Mouse (Mus musculus) testis, postnatal 14 days (tissue): ENCODE results near the gene Bank1.

Experiments
- DNase-seq: peaks from one replicate; pipeline ENCODE4 v3.0.0; 2021; ENCODE audit warnings: low spot score

The Bank1 gene

DNA sequence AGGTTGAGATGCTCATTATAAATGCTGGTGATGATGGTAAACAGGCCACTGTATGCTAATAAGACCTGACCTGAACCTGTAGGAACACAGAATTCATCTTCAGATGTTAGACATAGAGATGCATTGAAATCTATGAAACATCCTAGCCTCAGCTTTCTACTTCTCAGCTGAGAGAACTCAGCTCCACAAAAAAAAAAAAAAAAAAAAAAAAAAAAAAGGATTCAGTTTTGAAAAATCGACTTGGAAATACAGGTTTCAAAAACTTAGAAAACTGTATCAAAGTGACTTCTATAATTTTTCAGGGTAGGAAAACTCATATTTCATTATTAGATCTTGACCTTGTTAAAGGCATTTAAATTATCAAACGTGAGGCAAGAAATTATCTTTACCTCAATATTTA, 222.5 kb downstream of the Bank1 start:
- no peak for DNase-seq

DNA sequence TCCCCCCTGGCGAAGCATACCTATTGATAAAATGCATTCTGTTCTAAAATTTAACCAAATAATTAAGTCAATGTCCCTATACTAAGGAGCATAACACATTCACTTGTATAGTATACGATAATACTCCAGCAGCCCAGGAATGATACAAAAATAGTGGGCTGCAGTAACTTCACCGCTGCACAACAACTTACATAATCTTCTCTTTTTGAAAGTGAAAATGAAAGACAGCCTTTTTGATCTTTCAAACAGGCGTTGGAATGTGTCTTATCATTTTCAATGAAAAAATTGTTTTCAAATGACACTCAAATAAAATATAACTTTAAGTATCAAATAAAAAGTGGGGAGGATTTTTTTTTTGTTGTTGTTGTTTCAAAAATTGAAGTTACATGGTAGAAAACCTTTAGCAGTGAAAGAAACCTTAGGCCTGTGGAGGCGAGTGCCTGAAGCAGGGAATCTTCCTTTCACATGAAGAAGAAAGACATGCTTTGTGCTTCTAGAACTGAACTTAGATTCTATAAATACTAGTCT, 224.8 kb downstream of the Bank1 start:
- DNase-seq: no peak

DNA sequence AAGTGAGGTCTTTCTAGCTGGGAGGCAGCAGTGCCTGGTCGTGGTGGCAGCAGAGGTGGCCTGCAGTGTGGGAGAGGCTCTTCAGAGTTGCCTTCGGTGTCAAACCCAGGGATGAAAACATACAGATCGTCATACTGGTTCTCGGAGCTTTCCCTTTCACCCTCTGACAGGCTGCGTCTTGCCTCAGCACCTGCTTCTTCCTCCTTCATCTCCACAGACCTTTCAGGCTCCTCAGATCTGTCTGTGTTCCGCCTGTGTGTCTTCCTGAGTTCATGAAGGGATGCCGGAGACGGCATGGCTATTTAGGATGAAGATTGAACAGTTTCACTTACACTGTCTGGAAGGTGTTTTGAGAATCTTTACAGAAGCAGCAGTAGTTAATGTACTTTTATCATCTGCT, 225.6 kb downstream of the Bank1 start:
- DNase-seq: no peak

DNA sequence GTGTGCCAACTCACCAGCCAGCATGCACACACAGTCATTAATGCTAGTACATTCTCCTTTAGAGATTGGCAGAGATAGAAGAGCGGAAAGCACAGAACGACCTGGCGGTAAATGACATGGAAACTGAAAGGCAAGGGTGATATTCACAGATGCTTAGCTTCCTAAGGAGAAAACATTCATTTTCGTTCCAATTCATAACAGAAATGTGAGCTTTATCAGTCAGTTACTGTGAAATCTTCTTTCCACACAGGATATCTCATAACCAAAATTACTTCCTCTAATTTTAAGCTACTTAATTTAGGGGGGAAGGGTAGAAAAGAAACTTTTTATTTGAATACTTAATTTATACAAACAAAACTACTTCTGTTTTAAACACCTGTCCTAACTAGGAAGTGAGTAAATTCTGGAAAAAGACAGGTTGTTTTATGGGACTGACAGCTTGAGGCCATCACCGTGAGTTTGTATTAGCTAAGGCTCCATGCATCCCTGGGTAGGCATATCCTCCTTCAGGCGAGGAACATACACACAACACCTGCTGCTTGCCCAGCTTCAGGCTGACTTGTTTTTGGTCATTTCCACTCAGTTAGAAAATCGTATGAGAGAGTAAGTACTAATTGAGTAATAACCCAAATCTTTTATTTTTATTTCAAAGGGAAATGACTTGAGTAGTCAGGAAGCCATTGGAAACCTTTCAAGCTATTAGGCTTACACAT, 238.8 kb downstream of the Bank1 start:
- DNase-seq: no peak

DNA sequence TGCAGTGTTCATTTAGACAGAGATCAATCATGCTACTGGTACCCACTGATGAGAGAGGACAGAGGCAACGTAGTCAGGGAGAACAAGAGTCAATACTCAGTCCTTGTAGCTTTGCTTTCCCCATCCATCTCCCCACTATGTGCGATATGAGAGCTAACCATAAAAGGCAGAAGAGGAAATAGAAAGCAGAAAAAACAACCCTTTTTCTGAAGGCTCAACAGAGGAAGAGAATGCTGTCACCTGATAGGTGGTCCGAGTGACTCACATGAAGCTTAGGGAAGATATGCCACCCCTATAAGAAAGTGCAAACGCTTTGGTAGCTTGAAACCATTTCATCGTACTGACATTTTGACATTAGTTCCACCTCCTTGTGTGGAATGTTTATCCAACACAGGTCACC, 239.4 kb downstream of the Bank1 start:
- no peak for DNase-seq

DNA sequence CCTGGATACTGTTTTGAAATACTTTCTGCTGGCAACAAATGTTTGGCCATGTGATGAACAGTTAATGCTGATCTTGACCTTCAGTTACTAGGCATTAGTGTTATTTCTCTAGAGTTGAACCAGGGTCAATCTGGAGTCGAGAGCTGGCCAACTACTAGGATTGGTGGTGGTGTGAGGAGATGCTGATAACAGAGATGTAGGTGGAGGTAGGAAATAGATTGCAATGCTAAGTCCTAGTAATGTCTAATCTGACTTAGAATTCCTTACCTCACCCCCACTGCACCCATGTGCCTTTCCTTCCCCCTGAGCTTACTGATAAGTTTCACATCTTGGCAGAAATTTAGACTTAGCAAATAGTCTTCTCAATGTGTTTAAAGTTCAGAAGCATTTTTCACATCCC, 240.8 kb downstream of the Bank1 start:
- no peak for DNase-seq

DNA sequence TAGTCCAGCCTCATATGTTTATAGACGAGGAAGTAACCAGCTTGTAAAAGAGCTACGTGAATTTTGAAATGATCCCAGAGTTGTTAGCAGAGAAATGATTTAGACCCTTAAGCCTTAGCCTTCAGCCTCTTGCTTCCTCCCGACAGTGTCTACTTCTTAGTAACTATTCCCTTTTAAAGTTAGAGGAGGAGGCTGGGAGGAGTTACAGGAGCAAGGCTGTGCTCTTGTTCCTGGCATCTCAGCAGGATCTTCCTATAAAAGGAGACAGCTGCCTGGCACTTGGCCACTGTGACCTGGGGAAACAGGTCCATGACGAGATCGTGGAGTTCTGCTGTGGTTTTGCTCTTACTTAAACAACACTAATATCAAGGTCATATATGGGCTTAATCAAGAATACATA, 241.8 kb downstream of the Bank1 start:
- DNase-seq: no peak

DNA sequence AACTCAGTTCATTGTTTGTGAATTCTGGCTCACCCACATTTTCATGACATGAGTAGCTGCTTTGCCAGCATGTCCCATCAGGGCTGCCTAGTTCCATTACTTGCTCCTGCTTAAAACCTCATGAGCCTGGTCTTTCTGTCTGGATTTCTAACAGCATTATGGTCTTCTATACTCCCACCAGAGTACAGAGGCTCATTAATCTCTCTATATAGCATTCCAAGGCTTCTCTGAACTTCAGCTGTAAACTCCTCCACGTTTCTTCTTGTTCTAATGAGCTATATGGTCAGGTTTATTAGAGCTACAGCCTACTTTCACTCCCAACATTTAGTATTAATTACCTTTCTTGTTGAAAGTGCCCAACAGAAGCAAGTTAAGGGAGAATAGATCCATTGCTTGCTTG, 244.6 kb downstream of the Bank1 start:
- DNase-seq: no peak

DNA sequence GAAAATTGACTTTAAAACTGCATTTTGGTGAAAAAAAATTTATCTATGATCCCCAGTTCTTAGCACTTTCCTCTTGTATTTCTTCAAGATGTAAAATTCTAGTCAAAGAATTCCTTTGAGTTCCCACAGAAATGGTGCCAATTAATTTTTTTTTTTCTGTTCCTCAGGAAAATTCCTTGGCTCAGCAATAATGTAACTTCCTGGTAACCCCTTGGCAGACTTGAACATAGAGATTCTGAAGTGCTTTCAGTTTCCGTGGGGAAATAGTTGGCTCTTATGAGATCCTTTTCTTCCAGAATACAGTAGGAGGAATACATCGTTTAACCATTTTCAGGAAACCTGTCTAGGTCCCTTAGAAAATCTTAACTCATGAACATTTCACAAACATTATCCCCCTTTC, 247.3 kb downstream of the Bank1 start:
- no peak for DNase-seq

DNA sequence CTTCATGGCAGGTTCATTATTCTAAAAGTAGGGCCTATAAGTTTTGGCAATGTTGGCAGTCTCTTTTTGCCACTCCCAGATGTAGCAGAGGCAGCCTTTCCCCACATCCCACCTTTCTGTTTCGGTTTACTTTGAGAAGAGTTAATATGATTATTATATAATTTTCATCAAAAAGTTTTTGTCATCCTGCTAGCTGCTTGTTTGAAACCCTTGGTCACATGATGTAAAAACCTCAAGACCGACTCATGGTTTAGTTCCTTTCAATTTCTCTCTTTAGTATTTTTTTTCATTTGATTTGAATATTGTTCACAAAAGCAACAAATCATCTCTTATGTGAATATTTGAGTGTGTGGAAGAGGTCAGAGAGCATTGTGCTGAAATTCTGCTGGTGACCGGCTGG, 255.5 kb downstream of the Bank1 start:
- no peak for DNase-seq

DNA sequence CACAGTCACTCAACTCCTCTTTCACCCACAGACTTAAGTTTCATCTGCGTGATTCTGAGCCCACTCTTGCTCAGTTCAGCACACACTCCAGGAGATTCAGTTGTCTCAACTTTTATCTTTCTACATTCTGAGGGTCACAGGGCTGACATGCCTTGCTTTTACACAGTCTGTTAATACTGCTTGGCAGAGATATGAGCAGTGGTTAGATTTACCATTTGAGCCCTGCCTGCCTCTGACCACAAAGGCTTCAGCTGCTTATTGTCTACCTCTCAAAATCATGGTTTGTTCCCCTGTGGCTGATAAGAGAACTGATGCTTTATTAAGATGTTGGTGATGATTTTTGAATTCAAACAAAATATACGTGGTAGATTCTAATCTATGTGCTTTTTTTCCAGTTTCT, 264.0 kb downstream of the Bank1 start:
- DNase-seq: no peak

DNA sequence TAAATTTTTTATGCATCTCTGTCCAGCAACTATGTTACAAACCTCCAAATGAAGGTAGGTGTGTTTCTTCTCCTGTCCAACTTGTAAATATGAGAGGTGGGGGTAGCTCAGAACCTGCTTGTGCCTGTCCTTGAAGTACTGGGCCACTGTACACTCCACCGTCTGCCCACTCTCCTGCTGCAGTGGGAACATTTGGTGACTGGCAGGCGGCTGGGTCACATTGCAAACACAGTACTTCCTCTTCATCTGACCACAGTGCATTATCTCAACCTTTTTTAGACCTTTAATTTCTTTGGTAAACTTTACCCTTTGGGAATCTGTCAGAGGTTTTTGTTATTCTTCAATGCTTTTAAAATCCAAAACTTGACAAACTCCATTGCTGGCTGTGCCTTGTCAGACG, 275.2 kb downstream of the Bank1 start:
- no peak for DNase-seq

DNA sequence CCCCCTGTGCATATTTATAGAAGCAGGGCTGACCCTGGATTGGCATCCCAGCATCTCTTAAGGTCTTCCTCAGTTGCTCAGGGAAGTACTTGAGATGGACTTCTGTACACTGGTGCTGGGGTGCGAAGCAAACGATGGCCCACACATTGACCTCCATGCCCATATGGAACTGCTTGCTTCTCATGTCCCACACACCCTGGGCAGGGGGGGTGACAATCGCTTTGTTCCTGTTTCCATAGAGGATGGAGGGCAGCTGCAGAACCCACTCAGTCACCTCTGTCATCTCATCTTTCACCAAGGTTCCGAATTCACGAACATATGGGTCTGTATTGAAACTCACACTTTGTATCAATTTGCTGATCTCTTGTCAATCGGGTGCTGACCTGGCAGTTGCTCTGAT, 275.7 kb downstream of the Bank1 start:
- DNase-seq: no peak

DNA sequence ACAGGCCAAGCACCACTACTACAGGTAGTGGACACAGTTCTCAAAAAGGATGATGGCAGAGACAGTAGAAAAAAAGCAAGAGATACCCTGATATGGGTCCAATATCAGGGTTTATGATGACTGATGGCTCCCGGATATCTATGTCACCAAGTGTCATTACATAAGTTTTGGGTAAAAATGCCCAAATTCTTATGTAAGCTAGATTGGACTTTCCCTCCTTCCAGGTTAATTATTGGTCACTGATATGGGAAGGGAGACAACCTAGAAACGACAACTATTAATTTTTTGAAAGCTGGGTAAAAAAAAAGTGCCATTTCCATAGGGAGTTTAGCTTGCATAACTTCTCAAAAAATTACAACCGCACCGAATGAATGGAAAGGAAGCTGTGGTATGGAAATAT, 277.8 kb downstream of the Bank1 start:
- no peak for DNase-seq

DNA sequence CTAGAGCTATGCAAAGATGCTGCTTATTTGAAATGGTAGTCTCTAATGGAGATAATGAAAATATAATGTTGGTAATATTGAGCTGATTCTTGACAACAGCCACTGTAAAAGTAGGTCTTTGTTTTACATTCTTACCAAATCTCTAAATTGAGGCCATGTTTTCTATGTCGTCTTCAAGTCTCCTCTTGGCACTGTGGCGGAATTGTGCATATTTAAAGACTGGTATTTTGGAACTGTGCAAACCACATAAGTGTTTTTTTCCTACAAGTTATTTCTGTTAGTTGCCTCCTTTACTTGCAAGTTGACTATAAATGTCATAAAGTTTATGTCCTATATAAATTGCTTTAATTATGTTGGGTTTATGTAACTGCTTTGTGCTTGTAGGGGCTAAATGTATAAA, 280.5 kb downstream of the Bank1 start:
- DNase-seq: no peak

DNA sequence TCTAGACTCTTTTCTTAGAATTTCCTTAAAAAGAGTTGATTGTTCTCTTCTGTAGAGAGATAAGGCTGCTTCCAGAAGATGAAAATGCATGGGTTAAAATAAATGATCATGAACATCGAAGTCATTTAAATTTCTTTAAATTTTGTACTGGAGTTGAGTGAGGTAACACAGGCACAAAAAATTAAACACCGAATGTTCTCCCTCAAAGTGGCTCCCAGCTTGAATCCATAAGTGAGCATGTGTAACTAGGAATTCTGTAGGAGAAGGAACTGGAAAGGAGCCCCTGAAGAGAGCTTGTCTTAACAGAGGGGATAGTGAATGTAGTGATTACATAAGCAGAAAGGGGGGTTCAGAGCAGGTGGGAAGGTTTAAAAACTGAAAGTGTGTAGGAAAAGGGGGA, 285.8 kb downstream of the Bank1 start:
- no peak for DNase-seq

DNA sequence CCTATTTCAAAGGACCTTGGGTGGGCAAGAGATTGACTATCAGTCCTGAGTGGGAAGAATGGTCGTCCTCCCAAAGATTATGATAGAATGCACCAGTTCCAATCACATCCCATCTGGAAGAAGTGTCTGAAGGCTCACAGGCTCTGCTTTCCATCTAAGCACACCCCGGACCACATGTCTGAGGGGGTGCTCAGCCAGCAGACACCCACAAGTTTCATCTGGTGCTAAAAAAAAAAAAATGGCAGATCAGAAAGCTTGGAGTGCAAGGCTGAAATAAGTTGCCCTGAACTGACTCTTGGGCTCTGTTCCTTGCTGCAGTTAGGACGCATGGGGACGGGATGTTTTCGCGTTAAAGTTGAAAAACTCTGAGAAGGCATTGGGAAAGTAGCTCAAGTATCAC, 286.4 kb downstream of the Bank1 start:
- DNase-seq: no peak

DNA sequence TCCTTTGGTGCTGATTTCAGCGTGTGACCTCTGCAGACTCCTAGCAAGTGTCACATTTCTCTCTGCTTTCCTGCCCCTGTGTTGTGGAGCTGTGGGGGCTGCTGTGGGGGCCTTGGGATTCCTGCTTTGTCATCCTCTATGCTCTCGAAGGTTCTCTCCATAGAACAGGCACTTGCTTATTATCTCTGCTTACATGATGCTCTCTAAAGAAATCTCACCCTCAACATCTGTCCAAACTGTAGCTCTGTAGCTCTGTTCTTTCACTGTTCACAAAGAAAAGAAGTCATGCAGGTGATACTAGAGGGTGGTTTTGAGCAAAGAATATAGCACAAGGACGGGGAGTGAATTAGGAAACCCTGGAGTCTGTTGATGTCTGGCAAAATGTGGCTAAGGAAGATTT, 288.6 kb downstream of the Bank1 start:
- DNase-seq: no peak

DNA sequence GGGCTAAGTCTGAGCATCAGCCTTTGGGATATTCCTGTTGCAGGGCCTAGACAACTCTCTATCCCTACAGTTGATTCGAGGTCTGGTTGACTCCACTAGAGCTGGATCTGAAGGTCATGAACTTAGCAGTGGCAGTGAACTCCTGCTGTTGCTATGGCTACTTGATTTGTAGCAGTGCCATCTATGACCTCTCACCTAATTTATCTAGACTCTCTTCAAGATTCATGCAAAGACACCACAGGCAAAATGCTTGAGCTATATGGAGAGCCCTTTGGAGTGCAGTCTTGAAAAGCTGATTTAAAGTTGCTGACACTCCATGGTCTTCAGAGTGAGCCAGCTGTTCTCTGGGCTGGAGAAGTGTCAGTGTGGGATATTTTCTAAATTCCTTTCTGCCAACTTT, 290.1 kb downstream of the Bank1 start:
- DNase-seq: no peak

DNA sequence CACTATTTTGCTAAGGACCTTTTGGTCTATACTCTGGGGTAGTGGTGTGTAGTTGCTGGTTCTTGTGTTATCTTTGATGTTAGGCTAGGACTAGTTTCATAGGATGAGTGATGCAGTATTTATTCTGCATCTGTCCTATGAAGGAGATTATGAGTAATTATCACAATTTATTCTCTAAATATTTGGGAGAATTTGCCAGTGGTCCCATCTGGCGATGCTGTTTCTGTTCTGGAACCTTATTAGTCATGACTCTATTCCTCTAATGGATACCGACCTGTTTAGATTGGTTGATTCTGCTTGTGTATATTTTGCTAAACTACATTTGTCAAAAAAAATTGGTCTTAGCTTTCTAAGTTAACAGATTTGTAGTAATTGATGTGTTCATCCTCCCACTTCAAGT, 301.0 kb downstream of the Bank1 start:
- no peak for DNase-seq

DNA sequence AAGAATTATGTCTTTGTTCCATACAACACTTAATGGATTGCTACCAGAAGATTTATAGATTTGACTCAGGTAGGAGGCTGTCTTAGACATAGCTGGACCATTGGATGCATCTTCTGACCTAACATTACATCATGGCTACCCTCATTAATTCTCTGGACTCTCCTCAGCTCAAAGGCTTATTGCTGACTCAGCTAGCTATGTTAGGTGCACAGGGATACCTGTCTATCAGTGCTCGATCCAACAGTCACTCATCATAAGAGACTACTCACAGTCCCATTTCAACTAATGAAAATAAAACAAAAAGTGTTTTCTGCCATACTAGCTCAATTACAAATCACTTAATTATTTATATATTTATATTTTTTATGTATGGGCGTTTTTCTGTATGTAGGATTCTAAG, 308.3 kb downstream of the Bank1 start:
- DNase-seq: no peak

DNA sequence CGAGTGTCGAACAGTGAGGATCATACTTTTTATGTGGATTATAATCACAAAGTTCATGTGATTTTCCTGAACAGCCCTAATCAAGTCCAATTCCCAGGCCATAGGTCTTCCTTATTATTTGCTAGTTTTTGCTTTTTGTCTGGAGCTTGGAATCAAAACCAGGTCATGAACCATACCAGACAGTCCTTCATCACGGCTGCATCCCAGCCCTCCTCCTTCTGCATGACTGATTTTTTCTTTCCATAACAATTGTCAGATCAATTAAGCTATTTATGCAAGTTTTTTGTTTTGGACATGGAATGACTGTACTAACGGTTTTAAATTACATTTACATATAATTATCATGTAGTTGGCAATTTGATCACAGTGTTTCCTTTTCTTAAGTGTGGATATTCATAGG, 315.2 kb downstream of the Bank1 start:
- DNase-seq: no peak

DNA sequence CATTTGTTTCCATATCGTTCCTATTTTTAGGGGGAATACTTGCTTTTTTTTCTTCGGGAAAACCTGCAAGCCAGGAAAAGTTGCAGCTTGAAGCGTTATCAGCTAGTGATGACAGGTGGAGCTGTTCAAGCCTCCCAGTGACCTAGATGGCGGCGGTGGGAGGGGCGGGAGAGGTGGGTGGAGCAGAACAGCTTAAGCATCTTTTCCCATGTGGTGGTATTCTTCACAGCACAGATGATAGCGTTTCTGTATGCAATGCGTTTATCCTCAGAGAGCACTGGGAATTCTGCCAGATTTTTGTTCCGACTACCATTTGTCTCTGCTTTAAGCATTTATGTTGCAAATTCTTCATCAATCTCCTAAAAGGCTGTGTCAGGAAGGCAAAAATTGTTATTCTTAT, 318.0 kb downstream of the Bank1 start:
- no peak for DNase-seq

DNA sequence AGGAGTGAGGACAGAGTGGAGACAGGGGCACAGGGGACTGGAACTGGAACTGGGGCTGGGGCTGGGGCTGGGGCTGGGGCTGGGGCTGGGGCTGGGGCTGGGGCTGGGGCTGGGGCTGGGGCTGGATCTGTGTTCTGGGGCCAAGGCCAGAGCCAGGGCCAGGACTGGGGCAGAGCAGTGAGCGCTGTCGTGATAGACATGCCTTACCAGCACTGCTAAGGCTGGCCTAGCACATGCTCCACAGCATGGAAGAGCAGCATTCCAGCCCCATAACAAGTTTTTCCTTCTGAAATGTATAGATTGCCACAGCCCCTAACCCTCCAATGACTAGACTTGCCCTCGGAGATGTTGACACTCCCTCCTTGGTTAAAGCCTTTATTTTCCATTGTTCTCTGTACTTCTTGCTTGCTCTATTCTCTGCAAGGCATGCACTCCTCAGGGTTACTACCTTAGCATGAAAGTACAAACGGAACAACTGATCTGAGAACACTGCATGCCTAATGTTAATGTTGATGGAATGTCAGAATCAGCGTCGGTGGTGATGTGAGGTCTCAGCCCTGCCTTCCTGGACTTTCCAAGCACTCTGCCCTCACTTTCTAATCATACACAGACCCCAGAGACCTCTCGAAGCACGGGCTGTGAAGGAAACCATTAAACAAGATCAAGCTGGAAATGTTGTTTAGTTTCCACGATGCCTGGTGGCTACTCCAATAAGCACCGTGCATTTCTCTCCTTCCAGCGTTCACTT, 318.6 kb downstream of the Bank1 start:
- no peak for DNase-seq
